Mouse (Mus musculus): ENCODE results near the gene Neto2. TPM values are rescaled to one million over a fixed set of nuclear protein-coding genes. Genes with fewer than 3 reads are reported as not detected.
"Not testable (repeated sequence)": the region's sequence is repeated elsewhere in the genome, so short reads cannot be mapped to it uniquely, and the experiment has no call there.

Gene Neto2
- total RNA-seq (2017): 6.9 and 10.3 TPM in 2 replicates

DNA sequence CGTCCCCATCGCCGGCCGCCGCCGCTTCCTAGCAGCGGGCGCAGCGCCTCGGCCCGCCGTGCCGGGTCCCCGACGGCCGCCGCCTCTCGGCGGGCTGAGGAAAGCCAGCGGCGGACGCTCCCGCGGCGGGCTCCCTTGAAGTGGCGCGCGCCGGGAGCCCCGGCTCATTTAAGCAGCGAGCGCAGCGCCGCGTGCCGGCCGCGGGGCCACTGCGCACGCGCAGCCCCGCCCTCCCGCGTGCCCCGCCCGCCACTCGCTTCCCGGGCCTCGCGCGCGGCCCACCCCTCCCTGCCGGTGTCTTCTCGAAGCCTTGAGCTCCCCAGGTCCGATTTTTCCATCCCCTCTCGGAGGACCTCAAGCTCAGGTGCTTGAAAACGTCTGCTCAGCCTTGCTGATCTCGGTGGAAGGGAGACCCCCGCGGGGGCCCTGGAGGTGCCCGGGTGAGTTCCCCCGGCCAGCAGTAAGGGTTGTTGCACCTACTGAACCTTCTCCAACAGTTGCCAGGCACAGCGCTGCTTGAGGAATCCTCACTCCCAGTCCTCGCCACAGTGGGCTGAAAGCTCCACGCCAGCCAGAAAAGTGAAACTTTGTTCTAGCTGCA is at the start of gene Neto2:
Gene Neto2 (minus strand): TSS at position 174 of the 601 bp plus-strand sequence.
- ATAC-seq (replicated peaks; ENCODE audit: low read depth, poor library complexity, severe bottlenecking): peak; percentile 48

DNA sequence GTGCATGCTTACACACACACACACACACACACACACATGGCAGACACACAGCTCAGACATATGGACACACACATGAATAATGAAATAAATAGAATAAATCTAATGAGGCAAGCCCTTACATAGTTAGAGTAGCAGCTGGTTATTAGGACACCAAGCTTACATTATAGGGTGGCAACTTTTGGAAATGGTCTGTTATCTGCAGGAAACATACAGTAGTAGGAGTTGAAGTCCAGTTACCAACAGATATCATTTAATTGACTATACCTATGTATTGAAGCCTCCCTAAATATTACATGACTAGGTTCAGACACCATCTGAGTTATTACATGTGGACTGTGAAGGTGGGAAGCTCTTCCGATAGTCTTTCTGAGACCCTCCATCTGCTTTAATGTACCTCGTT is 44.3 kb upstream of the Neto2 start:
- no peak for ATAC-seq (replicated peaks; ENCODE audit: low read depth, poor library complexity, severe bottlenecking)

DNA sequence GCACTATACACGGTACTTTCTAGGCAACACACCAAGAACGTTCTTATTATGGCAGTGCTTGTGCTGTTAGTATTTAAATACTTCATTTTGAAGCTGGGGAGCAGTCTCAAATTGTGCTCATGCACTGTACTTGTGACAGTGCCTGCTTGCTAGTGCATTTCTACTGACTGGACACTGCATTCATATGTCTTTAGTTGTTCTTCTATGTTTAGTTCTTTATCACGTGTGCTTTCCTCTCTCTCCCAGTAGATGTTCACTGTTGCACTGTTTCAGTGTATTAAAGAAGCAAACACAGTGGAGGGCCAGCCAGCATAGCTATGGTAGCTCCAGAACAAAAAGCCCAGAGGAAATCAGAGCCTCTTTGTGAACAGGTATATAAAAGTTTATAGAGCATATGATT is 29.8 kb upstream of the Neto2 start:
- no peak for ATAC-seq (replicated peaks; ENCODE audit: low read depth, poor library complexity, severe bottlenecking)

DNA sequence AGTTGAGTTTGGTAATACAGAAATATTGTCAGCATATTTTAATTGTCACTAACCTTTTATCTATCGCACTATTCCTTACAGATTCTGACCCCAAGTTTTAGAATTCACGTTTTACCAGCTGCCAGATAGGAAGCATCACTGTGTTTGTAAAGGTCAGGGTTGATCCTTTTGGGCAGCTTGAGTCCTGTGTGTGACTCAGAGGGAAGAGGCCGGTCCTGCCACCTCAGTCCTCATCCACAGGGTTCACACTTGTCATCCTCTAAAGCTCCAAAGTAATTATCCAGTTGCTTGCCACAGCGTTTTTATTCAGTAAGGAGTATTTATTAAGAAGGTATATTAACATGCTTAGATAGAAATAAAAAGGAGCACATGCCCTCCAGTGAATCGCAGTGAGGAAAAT is 16.5 kb upstream of the Neto2 start:
- ATAC-seq (replicated peaks; ENCODE audit: low read depth, poor library complexity, severe bottlenecking): no peak

DNA sequence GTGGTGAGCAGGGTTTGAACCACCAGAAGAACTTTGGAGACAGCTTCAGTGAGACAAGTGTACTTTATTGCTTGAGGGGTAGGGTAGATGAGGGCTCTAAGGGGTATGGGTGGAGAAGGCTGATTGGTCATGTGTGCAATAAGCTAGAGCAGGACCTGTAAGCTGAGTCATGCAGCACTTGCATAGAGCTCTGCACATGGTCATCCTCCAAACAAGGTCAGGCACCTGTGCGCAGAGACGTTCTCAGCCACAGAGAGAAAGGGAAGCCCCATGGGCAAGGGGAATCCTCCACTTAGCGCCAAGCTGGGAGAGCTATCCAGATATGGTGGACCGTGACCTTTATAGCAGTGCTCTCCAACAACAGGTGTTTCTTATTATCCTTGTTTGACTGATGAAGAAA is 16.0 kb upstream of the Neto2 start:
- no peak for ATAC-seq (replicated peaks; ENCODE audit: low read depth, poor library complexity, severe bottlenecking)

DNA sequence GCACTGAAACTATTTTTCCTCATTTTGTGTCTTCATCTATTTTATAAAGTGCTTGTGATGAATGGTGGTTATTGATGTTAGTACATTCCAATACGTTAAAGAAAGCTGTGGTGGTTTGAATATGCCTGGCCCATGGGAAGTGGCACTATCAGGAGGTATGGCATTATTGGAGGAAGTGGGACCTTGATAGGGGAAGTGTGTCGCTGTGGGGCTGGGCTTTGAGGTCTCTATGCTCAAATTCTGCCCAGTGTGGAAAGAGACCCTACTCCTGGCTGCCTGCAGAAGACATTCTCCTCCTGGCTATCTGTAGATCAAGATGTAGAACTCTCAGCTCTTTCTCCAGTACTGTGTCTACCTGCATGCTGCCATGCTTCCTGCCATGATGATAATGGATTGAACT is 6.3 kb upstream of the Neto2 start:
- 0 out of 2 replicates have a peak, but pooled peaks have one; percentile 42 for ATAC-seq (replicated peaks; ENCODE audit: low read depth, poor library complexity, severe bottlenecking)

DNA sequence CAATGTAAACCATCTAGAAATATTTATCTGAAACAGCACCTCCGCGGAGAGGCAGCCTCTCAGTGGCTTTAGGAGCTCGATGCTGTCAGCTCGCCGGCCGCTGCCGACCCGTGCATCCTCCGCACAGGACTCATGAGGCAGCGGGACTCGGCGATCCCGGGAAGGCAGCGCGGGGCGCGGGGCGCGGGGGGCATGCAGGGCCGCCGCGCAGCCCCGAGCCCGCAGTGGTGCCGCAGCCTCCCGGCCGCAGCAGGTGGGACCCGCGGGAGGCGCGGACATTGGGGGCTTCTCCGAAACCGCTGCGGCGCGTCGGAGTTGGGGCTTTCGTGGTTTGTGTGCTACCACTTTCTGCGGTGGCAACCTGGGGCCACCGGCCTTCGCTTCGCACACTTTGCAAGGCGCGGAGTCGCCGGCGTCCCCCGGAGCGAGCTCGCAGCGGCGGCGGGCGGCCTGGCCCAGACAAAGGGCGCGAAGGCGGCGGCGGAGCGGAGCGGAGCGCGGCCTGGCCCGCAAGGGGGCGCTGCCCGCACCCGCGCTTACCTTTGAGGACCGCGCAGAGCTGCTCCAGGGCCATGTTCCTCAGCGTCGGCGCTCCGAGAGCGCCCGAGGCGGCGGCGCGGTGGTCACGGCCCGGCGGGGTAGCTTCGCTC is 498 bp downstream of the Neto2 start:
- peak; percentile 32; the same call in 1 of the 2 replicates for ATAC-seq (replicated peaks; ENCODE audit: low read depth, poor library complexity, severe bottlenecking)

DNA sequence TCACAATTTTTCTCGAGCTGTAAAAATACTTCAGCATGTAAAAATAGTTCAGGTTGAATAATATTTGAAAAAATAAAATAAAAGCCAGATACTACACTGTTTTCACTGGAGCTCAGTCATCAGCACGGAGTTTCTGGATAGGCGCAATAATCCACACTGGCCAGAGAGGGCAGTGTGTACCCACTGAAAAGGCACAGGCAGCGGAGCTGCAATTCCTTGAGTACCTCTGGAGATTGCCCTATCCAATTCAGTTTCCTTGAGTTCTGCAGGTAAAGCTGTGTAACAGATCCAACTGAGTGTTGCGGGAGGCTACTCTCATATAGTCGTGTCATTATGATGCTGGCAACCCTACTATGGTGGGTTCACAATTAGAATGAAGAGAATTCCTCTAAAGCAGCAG is 1.7 kb downstream of the Neto2 start:
- peak; percentile 93 for ATAC-seq (replicated peaks; ENCODE audit: low read depth, poor library complexity, severe bottlenecking)

DNA sequence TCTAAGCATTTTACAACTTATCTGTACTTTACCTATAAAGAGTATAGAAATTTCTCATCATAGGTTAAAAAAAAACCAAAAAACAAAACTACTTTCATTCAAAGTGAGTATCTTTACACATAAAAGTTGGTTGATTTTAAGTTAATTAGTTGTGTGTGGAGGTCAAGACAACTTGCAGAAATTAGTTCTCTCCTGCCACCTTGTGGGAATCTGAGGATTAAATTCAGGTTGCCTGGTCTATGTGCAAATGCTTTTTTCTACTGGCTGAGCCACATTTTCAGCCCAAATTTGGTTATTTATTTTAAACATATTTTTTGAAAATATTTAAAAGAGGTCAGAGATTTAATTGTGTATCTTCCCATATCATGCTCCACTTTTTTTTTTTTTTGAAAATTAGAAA is 35.6 kb downstream of the Neto2 start:
- ATAC-seq (replicated peaks; ENCODE audit: low read depth, poor library complexity, severe bottlenecking): 0 out of 2 replicates have a peak, but pooled peaks have one; percentile 58

DNA sequence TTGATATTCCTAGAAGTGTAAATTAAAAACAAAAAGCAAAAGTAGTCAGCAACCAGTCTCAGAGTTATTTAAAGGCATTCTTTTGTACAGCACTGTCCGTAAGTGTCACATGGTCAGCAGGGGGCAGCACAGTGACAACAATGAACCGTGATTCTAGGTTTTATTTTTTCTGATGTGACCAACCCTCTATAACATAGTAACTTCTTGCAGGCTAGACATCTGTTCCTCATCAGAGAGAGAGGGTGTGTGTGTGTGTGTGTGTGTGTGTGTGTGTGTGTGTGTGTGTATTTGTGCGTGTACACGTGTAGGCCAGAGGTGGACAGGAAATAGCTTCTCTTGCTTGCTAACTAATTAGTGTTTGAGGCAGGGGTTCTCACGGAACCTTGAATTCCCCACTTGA is 38.7 kb downstream of the Neto2 start:
- ATAC-seq (replicated peaks; ENCODE audit: low read depth, poor library complexity, severe bottlenecking): peak; percentile 56; the same call in 1 of the 2 replicates

DNA sequence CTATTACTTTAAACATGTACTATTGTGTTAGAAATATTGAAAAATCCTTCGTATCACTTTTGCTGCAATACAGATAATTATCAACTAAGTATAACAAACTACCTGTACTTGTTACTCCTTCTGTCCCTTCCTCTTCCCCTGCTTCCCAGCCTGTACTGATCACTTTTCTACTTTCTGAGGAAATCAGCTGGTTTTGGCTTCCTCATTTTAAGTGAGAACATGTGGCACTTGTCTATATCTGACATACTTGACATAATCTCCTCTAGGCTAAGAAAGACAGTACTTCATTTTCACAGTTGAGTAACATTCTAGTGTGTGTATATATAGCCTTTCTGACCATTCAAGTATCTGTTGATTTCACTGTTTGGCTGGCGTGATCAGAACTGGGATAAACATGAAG is 49.5 kb downstream of the Neto2 start:
- no peak for ATAC-seq (replicated peaks; ENCODE audit: low read depth, poor library complexity, severe bottlenecking)

DNA sequence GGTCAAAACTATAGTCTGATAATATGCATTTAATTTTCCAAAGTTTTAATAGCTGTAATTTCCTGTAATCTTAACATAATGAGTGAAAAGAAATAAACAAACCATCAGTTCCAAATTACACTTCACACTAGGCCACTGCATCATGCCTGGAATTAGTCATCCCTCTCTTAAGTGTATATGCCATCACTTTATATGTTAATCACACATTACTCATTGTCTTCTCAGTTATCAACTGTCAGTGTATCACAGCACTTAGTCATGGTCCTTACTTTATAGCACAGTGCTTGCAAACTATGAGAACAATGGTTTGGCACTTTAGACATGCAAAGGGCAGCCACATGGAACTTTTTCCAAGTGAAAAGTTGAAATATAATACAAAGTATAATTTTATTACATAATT is 52.2 kb downstream of the Neto2 start:
- no peak for ATAC-seq (replicated peaks; ENCODE audit: low read depth, poor library complexity, severe bottlenecking)

DNA sequence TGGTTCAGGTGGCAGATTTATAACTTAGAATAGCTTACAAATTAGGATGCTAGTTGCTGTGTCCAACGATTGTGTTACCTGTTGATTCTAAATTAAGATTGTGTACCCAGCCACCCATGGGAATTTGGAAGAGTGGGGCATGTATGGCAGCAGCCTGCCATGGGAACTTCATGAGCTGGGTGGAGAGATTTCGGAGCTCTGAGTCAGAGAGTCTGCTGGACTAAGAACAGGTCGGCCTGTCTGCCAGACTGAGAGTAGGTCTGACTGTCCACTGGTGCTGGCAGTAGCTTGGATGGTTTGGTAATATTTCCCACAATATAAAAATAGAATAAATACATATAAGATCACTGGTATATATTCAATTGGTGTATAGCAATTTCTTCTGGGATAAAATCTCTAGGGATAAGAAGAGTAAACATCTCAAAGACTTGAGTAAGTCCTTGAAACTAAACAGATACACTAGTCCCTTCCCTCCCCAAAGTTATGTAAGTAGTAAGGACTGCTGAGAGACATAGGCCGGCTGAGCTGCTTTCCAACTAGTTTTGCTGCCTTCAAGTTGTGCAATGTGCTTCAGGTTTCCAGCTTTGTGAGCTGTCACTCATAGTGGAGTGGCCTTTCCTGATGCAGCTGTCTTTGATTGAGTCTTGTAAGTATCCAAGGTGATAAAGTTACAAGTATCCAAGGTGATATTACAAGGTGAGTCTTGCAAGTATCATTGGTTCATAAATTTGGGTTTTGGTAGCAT is 55.6 kb downstream of the Neto2 start:
- ATAC-seq (replicated peaks; ENCODE audit: low read depth, poor library complexity, severe bottlenecking): no peak

DNA sequence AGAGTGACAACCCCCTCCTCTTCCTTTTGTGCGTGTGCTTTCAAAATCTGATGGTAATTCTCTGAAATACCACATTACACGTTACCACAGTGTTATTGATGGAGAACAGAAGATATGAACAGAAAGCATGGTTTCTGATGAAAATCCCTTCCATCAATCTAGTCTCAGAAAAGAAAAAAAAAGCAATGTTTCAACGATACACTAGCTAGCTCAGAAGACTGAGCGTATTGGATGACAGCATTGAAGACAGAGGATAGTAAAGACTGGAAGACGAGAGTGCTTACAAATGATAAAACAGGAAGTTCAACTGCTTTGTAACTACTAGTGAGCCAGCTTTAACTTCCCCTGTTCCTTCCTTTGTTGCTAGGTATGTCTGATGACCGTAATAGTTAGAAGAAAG is 76.3 kb downstream of the Neto2 start:
- peak; percentile 52; the same call in 1 of the 2 replicates for ATAC-seq (replicated peaks; ENCODE audit: low read depth, poor library complexity, severe bottlenecking)

DNA sequence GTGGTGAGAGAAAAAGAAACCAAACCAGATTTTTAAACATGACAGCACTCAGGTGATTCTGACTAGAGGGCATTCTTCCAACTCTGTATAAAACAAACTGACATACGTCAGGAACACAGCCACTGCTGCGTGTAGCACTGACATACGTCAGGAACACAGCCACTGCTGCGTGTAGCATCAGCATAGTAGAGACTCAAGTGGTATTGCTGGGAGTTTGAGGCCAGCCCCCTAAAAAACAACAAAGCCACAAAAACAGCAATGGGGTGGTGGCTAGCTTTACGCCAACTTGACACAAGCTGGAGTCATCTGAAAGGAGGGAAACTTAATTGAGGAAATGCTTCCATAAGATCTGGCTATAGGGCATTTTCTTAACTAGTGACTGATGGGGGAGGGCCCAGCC is 77.5 kb downstream of the Neto2 start:
- ATAC-seq (replicated peaks; ENCODE audit: low read depth, poor library complexity, severe bottlenecking): no peak

DNA sequence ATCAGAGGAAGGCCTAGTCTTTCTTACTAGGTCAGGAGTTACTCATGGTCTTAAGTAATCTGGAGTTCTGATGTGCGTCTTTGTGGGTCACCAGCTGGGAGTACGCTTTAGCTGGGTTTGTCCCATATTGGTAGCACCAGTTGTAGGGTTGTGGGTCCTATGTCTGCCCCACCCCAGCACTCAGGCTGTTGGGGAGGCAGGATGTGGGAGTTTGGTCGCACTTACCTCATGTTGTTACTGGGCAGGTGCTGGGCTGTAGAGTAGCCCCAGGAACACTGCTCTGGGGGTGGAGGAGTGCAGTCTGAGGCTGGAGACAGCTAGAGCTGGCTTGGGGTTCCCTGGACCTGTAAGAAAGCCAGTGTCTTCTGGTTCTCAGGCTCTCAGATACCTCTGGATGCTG is 81.9 kb downstream of the Neto2 start:
- no peak for ATAC-seq (replicated peaks; ENCODE audit: low read depth, poor library complexity, severe bottlenecking)

DNA sequence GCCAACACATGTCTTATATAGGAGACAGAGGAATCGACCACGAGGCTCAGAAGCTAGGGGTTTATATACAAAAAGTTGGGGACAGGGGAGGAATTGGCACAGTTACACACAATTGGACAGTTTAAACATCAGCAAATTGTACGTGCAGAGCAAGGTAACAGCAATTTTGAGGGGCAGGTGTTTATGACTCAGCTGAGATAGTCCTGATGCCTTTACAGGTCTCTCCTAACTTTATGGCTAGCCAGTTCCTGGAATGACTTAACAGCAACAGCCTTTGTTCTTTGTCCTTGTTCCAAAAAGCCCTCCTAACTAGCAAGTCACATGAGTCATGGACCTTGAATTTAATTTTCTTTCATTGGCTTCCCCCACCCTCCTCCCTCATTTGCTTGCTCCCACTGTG is 83.6 kb downstream of the Neto2 start:
- ATAC-seq (replicated peaks; ENCODE audit: low read depth, poor library complexity, severe bottlenecking): not testable (repeated sequence)

DNA sequence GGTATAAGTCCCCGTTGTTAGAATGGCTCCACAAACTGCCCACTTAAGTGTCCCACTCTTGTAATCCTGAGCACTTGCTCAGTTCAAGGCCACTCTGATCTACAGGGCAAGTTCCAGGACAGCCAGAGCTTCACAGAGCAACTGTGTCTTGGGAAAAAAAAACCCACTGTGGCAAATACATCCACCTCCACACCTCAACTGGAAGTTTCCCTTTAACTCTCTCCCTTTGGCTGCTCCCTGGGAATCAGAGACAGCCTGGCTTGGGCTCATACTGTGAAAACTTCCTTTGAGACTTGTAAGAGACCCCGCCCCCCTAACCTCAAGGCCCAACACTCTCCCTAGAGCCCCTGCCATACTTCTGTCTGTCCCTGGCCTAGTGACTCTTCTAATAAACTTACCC is 91.9 kb downstream of the Neto2 start:
- ATAC-seq (replicated peaks; ENCODE audit: low read depth, poor library complexity, severe bottlenecking): no peak

DNA sequence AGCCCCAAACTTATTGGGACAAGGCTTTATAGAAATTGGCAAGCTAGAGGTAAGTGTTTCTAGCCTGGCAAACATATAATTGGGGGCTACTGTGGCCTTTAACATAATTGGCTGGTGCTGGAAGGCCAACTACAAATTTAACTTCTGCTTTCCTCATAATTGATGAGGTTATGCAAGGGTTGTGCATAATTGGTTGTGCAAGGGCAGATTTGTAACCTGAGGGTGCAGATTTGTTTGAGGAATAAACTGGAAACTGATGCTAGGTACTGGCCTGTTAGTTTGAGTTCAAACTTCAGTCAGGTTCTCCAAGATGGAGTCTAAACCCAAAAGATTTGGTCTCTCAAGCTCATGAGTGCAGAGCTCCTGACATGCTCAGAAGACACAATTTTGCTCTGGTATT is 92.9 kb downstream of the Neto2 start:
- ATAC-seq (replicated peaks; ENCODE audit: low read depth, poor library complexity, severe bottlenecking): no peak

DNA sequence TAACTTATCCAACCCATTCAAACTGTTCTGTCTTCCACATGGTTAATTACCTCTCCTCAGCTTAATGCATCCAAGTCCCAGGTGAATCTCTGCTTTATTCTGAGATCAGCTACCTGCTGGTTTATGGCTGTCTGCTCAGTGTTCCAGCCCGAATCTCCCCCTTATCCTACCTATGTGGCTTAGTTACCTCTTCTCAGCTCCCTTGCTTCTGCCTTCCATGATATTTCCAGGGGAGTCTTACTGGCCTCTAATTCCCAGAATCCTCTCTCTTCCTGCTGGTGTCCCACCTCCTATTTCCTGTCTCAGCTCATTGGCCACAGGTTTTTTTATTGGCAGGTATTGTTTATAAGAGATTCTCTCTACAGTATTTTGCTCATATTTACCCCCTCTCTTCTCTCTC is 93.8 kb downstream of the Neto2 start:
- no peak for ATAC-seq (replicated peaks; ENCODE audit: low read depth, poor library complexity, severe bottlenecking)

DNA sequence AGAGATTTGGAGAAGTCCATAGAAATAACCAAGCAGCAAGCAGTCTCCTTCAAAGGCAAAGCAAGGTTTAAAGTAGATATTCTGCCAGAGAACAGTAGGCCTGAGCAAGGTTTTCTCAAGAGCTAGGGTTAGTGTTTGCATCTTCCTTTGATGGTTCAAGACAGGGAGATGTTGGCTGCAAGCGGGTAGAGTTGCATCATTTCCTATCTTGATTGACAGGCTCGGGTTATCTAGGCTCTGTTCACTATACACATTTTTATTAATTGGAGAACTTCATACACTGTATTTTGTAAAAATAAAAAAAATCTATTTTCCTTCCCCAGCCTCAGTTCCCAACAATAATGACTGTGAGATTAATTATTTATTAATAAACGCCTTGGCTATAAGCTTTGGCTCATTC is 94.2 kb downstream of the Neto2 start:
- no peak for ATAC-seq (replicated peaks; ENCODE audit: low read depth, poor library complexity, severe bottlenecking)

All from common myeloid progenitor, adult 5-6 weeks (primary cell).